Mouse (Mus musculus) effector memory CD4-positive, alpha-beta T cell, adult 7 months (primary cell): Measurements from ENCODE around the gene Ostn. TPM values are rescaled to one million over a fixed set of nuclear protein-coding genes. Genes with fewer than 3 reads are reported as not detected.

ENCODE experiments used
- polyA plus RNA-seq: library from polyadenylated mRNA; unstranded; fragments of 100-300 nt; shearing (Covaris generic); gene quantifications from one replicate; pipeline ENCODE4 v1.2.1, GENCODE M21; 2017

Ostn gene
- not detected for polyA plus RNA-seq

GRCm38 (mm10) chr16:27307189-27307588 lies at the start of gene Ostn:
Gene Ostn (plus strand): TSS chr16:27307489.

GRCm38 (mm10) chr16:27370191-27370590 lies 62.9 kb downstream of the Ostn start, which contains the start of gene Uts2b:
Gene Uts2b (minus strand): TSS chr16:27370239.

GRCm38 (mm10) chr16:27388761-27389451 lies 81.6 kb downstream of the Ostn start, which contains the start of gene Ccdc50:
Gene Ccdc50 (plus strand): TSS chr16:27388869.

Other genes with a start within 250 kb of the Ostn start
- gene Uts2b, start 62.8 kb downstream of the Ostn start, polyA plus RNA-seq, result not detected
- gene Ccdc50, start 81.4 kb downstream of the Ostn start, polyA plus RNA-seq, result 72.3 TPM